Mouse (Mus musculus): ENCODE results near the gene Fam167b.

GRCm38 (mm10) chr4:129544106-129544505 is 34.2 kb downstream of the Fam167b start:
- TF ChIP-seq CTCF (IDR thresholded peaks at IDR 0.05): no peak
- no peak for TF ChIP-seq POLR2A (IDR thresholded peaks at IDR 0.05; ENCODE audit: insufficient read depth, low read depth, low read length)

Measured in heart, adult 2 months (tissue).